Mouse (Mus musculus): ENCODE results near the gene Dad1. TPM values are rescaled to one million over a fixed set of nuclear protein-coding genes. Genes with fewer than 3 reads are reported as not detected.

The Dad1 gene
- 10 to 100 TPM; 65.7 to 66.8 TPM for total RNA-seq (2021)
- long read RNA-seq, experiment 1, transcript Dad1-201 (3 exons, 878 nt), result major isoform, 193 of 200 reads
- long read RNA-seq, experiment 1, partial matches to known transcripts, result 4 of 200 reads
- long read RNA-seq, experiment 1, other reads (novel, unspliced or antisense), result 3 of 200 reads
- long read RNA-seq, experiment 2, transcript Dad1-201 (3 exons, 878 nt), result major isoform, 221 of 227 reads
- long read RNA-seq, experiment 2, partial matches to known transcripts, result 5 of 227 reads
- long read RNA-seq, experiment 2, other reads (novel, unspliced or antisense), result 1 of 227 reads

GRCm38 (mm10) chr14:54253741-54254291 lies at the start of gene Dad1, which contains the start of gene Abhd4:
TSS of gene Dad1 (minus strand) at chr14:54254104.
TSS of gene Abhd4 (plus strand) at chr14:54254188.
- peak; percentile 96 to 98 for DNase-seq
- intact Hi-C loops (cut with DNase I), result loop anchor here (5.0 kb wide), 1 partner anchor 103 kb away; no protein-coding TSS in a partner anchor

DNA sequence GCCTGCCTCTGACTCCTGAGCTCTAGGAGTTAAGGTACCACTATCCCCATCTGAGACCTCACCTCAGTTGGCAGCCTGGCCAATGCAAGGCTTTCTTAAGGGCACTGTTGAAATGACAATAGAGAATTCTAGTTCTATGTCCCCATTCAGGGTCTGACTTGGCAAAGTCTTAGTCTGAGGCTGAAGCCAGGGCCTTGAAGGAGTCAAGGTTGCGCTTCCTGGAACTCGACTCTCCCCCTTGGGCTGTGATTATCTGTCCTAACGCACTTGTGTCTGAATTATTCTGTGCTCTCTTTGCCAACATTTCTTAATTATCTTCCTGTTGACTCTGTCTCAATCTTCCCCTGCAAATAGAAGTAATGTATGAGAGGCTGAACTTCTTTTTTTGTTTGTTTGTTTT lies 46.8 kb upstream of the Dad1 start:
- DNase-seq, result no peak

DNA sequence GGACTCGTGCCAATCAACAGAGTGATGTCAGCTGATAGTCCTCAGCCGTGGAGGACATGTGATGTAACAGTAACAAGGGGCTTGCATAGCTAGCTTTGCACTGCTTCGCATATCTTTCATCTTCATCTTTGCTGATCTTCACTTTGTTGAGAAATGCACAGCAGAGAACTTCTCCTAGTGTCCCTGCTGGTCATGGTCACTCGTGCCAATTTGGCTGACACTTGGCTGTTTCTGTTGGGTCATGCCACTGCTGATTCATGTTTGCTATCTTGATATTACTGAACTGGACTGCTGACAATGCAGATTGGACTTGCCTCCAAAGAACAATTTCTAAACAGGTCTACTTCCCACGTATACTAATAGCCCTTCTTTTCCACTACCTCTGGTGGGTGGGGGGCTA lies 46.2 kb upstream of the Dad1 start:
- intact Hi-C loops (cut with DNase I), result no loop called here
- DNase-seq, result no peak

More for the DNA sequence above, 46.8 kb upstream of the Dad1 start:
- intact Hi-C loops (cut with DNase I), result no loop called here

- intact Hi-C loops (cut with DNase I), result no loop called here
Observed at GRCm38 (mm10) chr14:54284839-54285238, 30.9 kb upstream of the Dad1 start, which contains the start of gene Olfr49. TSS of gene Olfr49 (minus strand) at chr14:54284939.

DNA sequence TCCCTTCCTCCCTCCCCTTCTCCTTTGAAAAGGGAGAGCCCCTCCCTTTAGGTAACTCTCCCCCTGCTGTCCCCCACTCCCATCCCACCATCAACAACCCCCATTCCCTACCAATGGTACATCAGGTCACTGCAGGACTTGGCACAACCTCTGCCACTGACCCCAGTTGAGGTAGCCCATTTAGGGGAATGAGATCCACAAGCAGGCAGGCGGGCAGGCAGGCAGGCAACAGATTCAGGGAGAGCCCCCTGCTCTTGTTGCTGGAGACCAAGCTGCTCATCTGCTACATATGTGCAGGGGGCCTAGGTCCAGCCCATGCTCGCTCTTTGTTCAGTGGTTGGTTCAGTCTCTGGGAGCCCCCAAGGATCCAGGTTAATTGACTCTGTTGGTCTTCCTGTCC lies 22.5 kb upstream of the Dad1 start:
- no peak for DNase-seq
- intact Hi-C loops (cut with DNase I), result no loop called here

More at GRCm38 (mm10) chr14:54284839-54285238, 30.9 kb upstream of the Dad1 start, which contains the start of gene Olfr49:
- no peak for DNase-seq

- DNase-seq, result no peak
- intact Hi-C loops (cut with DNase I), result no loop called here
Observed at GRCm38 (mm10) chr14:54272696-54273095, 18.8 kb upstream of the Dad1 start.

GRCm38 (mm10) chr14:54271976-54272606 lies 18.2 kb upstream of the Dad1 start:
- no peak for DNase-seq
- intact Hi-C loops (cut with DNase I), result no loop called here

- intact Hi-C loops (cut with DNase I), result no loop called here
- no peak for DNase-seq
Observed at GRCm38 (mm10) chr14:54270413-54270812, 16.5 kb upstream of the Dad1 start.

DNA sequence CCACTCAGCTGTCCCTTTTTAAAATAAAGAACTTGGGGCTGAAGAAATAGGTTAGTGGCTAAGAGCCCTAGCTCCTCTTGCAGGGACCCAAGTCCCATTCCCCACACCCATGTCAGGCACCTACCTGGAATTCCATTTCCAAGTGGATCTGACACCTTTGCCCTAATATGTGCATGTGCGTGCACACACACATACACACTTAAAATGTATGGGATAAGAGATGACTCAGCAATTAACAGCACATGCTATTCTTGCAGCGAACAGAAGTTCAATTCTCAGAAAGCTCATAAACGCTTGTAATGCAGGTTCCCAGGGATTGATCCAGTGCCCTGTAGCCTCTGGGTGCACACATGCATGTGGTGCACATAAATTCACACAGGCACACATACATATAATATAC lies 15.7 kb upstream of the Dad1 start:
- DNase-seq, result no peak
- intact Hi-C loops (cut with DNase I), result no loop called here

GRCm38 (mm10) chr14:54267966-54268365 lies 14.1 kb upstream of the Dad1 start:
- intact Hi-C loops (cut with DNase I), result no loop called here

DNA sequence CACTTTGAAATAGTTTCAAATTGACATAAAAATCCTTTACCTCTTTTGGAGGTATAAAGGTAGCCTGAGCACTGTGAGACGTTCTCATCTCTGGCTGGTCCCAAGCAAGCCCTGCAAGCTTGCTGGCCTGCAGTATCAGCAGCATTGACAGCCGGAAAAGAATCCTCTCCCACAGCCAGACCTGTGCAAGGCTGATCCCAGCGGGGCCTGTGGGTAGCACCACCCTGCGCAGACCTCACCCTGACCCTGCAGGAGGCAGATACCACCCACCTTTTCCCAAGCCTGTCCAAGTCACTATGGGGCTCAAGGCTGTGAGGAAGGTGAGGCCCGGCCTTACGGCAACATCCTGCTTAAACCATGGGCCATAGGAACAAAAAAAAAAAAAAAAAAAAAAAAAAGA lies 12.0 kb upstream of the Dad1 start:
- intact Hi-C loops (cut with DNase I), result no loop called here
- DNase-seq, result no peak

More at GRCm38 (mm10) chr14:54267966-54268365, 14.1 kb upstream of the Dad1 start:
- no peak for DNase-seq

DNA sequence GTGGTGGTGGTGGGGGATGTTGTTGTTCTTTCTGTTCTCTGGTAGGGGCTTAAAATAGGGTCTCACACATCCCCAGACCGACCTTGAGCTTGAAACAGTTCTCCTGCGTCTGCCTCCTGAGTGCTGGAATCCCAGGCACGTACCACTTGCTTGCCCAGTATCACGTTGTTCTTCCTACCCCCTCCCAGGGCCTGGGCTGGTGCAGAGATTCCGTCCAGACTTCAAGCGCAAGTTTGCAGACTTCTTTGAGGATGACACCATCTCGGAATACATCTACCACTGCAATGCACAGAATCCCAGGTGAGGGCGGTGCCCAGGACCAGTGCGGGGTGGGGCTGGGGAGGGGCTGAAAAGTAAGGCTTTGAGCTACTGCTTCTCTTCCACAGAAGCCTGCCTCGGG lies 11.2 kb upstream of the Dad1 start:
- DNase-seq, result no peak
- intact Hi-C loops (cut with DNase I), result no loop called here

DNA sequence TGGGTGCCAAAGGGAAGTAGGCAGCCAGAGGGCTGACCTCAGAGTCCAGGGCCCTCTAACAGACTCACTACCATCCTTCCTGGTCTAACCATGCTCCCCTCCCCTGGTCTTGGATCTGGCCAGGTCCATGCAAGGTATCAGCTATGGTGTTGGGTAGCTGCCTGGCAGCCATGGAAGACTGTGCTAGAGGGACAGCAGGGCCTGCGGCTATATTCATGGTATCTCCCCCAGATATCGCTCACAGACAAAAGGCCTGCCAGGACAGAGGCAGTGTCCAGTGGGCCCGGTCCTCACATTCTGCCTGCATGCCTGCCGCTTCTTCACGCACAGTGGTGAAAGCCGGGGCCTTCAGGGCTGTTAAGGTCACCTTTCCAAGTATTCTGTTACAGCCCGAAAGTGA lies 10.3 kb upstream of the Dad1 start:
- intact Hi-C loops (cut with DNase I), result no loop called here

GRCm38 (mm10) chr14:54263099-54263498 lies 9.2 kb upstream of the Dad1 start:
- intact Hi-C loops (cut with DNase I), result no loop called here

More for the DNA sequence above, 10.3 kb upstream of the Dad1 start:
- no peak for DNase-seq

DNA sequence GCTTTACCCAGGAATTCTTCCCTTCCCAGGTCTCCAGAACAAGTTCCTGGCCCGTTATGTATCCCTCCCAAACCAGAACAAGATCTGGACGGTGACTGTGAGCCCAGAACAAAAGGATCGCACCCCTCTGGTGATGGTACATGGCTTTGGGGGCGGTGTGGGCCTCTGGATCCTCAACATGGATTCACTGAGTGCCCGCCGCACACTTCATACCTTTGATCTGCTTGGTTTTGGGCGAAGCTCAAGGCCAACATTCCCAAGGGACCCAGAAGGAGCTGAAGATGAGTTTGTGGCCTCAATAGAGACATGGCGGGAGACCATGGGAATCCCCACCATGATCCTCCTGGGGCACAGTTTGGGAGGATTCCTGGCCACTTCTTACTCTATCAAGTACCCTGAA lies 8.7 kb upstream of the Dad1 start:
- no peak for DNase-seq
- intact Hi-C loops (cut with DNase I), result no loop called here

More at GRCm38 (mm10) chr14:54263099-54263498, 9.2 kb upstream of the Dad1 start:
- DNase-seq, result no peak

GRCm38 (mm10) chr14:54261386-54261785 lies 7.5 kb upstream of the Dad1 start:
- DNase-seq, result no peak
- intact Hi-C loops (cut with DNase I), result no loop called here

GRCm38 (mm10) chr14:54260196-54260595 lies 6.3 kb upstream of the Dad1 start:
- intact Hi-C loops (cut with DNase I), result no loop called here
- no peak for DNase-seq

- no peak for DNase-seq
- intact Hi-C loops (cut with DNase I), result no loop called here
Observed at GRCm38 (mm10) chr14:54259722-54260085, 5.8 kb upstream of the Dad1 start.

GRCm38 (mm10) chr14:54259003-54259721 lies 5.3 kb upstream of the Dad1 start:
- peak; percentile 91 to 95 for DNase-seq
- intact Hi-C loops (cut with DNase I), result no loop called here

DNA sequence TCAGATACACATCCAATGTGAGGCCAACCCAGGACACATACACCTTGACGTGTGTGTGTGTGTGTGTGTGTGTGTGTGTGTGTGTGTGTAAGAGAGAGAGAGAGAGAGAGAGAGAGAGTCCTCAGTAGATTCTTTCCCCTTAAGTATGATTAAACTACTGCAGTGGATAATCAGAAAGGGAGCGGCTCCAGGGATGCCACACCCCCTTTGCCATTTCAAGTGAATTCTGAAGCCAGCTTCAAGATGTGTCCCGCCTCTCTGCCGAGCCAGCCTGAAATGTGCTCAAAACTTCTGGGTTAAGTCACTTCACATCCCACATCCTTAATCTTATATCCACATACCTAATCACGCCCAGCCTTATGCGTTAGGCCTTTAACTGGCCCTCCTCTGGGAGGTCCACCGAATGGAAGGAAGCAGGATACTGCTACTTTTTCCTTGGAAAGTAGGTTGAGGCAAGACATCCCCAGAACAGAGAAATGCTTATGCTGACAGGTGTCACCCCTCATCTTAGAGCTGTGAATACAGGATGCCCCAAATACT lies 4.3 kb upstream of the Dad1 start:
- intact Hi-C loops (cut with DNase I), result no loop called here
- no peak for DNase-seq

All from gastrocnemius, postnatal 36 days (tissue).